Mouse (Mus musculus) brain, adult 2 months (tissue): ENCODE data around the gene Grem2.

Source experiments
- DNase-seq: peaks from one replicate; pipeline ENCODE4 v3.0.0; 2011; ENCODE audit warnings: low read depth, low spot score

The Grem2 gene

DNA sequence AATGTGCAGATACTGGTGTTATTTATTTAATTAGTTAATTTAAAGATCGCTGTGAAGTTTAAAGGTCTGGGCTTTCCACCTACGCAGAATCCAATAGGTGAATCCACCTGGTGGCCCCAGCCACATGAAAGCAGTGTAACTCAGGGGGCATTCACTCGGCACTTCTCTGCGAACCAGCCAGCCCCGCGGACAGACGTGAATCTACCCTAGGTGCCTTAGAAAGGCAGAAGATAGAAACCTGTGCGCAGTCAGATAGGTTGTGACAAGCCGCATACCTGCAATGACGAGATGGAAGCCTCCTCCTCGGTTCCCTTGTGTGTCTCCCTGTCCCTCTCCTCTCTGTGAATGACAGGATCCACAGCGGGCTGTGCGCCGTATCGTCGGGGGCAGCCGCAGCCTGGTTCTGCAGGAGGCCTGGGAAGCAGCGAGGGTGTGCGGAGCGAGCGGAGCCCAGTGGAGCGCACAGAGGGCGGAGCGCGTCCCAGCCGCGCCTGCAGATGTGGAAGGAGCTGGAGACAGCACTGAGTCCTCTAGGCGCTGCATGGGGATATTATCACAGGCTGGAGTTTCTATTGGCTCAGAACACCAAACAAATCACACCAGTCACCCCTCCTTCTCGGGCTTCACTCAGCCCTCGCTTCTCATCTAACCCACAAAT is at the start of gene Grem2:
Gene Grem2 (minus strand): TSS at position 522 of the 658 bp plus-strand sequence.
- DNase-seq, result peak; percentile 85

DNA sequence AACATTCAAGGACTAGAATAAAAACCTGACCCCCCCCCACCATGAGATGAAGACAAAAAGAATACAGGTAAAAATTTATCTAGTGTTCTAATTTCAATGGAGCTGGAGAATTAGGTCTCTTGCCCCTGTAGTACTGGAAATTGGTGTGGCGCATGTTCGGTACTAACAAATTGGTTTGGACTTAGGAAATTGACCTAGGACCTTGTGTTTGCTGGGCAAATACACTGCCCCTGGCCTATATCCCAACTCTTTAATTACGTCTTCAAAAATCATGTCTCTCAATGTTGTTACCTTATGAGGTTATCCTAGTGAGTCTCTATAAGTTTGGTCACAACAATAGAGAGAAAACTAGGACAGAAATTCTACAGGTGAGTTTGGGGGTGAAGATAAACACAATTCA is 38.2 kb upstream of the Grem2 start:
- no peak for DNase-seq

DNA sequence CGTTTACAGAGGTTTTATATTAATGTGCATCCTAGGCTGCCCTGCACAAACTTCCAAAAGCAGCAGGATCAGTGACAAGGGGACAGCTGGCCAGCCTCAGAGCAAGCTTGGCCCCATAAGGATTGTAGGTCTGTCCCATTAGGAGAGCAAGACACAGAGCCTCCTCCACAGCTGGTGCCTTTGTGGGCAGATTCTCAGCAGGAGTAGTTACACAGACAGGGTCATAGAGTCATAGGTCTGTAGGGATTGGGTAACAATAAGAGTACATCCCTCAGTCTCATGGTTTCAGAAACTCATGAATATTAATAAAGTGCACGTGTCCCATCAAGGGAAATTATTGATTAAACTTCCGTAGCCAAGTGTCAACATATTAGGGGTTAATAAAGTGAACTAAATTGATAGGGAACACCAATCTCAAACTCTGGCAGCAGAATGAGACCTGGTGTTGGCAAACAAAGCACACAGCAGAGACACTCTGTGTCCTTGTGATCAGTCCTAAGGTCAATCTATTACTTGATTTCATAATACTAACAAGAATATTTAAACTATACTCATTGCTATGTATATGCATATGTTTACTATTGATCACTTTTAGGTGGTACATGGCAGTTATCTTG is 9.5 kb upstream of the Grem2 start:
- DNase-seq, result no peak

DNA sequence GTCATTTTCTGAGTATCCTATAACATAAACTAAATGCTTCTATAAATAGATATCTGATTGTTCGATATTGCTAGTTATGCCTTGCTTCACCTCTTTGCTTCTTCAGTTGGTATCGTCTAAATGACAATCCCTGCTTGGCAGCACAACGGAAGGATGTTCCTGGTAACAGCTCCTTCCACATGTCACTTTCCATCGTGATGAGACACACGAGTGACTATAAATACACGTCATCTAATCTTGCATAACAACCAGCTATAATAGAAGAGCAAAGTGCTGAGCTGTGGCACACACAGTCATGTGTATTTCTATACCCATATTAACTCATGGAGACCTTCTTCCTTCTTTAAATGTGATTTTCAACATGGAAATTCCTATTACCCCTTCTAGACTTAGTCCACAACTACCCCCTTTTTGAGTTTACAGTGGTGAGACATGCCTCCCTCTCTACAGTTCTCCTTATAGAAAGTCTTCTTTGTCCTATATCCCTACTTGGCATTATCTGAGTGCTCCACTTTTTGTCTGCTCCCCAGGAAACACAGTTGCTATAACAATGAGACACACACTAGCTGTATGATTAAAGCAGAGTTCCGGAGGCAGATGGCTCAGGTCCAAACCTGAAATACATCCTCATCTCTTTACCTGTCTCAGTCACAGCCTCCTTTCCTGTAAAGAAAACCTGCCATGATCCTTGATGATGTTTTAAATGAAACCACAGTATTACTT is 8.0 kb upstream of the Grem2 start:
- peak; percentile 58 for DNase-seq

DNA sequence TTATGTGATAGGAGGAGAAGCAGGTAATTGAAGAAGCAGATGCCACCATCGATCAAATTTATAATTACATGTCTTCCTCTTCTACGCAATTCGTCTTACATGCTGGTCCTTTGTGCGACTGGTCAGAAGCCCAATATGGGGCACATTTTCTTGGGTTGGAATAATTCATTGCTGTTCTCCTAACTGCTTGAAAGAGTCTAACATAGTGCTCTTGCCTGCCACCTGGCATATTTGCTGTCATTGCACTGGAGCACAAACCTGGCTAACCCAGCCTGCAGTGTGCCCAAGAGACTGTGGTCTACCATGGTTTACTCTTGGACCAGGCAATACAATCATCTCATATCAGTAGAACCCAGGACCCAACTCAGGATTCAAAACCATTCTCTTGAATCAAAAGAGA is 2.7 kb downstream of the Grem2 start:
- DNase-seq, result no peak

DNA sequence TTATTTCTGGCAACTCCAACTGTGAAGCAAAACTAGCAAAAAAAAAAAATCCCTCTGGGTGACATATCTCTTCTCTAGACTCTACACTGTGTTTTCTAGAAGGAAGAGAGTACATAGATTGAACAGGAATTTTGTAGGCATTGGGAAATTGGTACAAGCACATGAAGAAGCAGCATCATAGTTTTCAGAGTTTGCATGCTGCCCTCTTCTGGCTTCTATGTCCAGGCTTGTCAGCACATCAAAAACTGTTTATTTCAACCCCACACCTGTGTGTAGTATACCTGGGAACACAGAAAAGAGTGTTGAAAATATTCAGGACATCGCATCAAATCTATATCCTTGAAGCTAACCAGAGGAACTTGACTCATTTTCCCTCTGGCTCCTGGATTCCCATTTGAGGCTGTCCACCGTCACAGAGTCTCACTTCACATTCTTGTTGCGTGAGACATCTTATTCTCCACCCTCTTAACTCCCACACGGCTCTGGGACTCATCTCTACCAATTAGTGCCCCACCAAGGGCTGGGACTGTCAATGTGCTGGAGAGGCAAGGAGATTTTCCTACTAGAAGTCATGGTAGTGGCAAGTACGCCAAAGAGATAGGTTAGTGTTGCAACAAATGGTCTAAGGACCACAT is 3.3 kb downstream of the Grem2 start:
- peak; percentile 51 for DNase-seq

DNA sequence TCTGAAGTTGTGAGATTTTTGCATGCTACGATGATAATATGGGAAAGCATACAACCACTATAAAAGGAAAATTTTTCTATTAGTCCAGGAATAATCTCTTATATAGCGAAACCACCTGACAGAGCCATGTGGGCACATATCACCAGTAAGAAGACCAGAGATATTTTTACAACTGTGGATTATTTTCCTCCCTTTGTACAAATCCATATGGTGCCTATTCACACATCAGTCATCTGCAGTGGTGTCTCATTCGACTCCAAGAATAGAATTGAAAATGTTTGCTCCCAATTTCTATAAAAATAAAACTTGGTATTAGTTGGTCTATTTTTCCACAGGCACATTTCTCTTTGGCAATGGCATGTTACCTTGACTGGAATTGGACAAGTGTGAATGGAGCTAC is 11.8 kb downstream of the Grem2 start:
- DNase-seq, result peak; percentile 50

DNA sequence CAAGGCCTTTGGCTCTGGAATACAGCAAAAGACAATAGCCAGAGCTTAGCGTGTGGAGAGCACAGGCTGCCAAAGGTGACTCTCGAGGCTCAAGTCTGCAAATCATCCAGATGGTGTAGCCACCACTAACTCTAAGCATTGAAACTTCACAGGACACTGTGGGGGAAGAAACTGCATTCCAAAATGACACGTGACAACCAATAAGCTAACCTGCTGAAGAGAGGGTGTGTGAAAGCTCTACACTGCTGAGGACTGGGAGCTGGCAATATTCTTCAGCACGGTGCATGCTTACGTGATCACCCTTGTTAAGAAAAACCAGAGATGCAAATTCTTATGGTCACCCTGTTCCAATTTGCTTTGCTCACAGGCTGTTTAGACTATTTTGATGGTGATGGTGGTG is 13.4 kb downstream of the Grem2 start:
- DNase-seq, result no peak

DNA sequence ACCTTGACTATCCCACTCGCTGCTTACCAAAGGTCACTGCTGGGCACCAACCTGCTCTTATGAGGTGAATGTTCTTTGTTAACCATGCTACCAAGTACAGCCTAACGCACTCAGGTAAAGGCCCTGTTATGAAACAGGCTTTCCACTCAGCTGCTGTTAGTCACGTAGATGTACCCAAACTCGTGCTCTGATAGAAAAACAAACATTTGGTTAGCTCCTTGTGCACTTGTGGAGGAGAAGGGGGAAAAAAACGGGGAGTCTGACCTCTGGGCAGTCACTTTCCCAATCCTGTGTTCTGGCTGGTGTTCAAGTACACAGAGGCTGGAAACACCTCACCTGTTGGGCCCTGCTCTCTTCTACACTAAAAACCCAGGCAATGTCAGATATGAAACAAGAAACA is 14.0 kb downstream of the Grem2 start:
- no peak for DNase-seq

DNA sequence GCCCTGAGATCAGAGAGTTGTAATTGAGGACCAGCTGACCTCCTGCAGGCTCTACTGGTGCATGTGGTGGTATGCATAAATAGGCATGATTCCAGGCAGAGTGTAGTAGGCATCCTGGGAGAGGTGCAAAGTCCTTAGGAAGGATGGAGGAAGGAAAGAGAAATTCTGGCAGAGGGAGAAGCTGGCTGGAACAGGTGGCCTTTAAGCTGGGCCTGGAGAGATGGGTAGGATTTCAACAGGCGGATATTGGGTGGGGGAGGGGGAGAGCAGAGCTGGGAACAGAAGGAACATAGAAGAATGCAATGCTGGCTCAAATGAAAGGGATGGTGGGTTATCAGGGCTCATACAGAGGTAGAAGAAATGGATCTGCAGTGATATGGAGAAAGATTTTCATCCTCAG is 18.9 kb downstream of the Grem2 start:
- no peak for DNase-seq

DNA sequence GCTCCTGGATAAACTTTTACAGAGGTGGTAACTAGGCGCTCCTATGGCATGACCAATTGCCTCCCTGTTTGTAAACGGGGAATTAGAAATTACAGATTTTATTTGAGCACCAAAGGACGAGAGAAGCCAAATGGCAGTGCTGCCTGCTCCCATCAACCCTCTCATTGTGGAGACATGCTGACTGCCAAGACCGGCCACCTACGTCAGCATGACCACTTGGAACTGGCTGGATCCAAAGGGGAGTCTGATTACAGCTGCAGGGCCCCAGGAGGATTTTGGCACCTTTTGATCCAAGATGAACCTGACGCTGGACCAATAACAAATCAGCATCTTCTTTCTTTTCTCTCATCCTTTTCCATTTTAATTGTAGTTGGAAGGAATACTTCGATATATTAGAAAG is 29.1 kb downstream of the Grem2 start:
- DNase-seq, result no peak

DNA sequence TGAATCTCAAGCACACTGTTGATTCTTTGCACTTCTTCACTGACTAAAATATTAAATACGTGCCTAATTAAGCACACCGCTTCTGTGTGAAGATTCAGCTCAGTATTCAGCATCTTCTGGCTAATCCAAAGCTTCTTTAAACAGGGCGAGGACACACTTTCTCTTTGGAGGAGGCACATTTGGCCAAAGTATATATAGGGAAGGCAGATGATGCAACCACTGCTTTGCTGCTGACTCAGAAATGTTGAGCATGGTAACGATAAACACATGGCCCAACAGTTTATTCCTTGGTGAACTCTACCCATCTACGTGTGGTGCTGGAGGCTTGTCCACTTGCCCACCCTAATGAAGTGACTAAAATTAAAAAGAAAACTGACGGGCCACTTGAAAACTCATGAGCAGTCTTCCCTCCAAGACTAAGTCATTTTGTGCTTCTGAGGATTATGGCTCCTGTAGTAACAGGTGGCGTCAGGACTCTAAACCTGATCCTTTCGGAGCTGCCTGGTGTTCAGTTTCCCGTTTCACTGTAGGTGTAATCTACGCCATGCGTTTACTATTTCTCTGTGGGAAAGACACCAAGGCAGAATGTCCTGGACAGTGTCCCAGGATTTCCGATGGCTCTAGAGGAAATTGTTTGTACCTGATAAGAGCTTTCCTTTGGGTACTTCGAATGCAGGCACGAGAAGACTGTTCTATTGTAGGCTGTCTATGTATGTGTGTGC is 32.8 kb downstream of the Grem2 start:
- no peak for DNase-seq

DNA sequence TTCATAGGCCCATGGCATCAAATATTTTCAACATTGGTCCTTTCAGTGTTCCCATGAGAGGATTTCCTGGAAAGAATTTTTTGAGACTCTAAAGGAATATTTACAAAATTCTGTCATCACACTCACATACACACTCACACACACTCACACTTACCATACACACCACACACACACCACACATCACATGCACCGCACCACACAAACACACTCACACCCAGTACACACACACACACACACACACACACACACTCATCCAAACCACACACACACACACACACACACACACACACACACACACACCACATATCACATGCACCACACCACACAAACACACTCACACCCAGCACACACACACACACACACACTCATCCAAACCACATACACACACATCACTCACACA is 33.5 kb downstream of the Grem2 start:
- no peak for DNase-seq

DNA sequence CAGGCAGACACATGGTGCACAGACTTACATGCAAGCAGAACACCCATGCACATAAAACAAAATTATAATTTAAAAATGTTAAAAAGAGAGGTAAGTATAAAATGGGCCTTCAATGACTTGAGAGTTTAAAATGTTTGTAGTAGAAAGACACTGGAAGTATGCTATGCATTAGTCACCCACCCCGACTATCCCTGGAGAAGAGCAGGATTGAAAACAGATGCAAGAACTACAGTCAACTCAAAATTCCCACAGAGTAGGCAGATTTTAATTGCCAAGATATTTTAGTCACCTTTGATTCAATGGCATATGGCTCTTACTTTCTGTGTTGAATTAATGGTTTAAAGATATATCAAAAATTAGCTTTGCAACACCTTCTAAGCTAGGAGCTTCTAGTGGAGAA is 39.1 kb downstream of the Grem2 start:
- DNase-seq, result peak; percentile 56

DNA sequence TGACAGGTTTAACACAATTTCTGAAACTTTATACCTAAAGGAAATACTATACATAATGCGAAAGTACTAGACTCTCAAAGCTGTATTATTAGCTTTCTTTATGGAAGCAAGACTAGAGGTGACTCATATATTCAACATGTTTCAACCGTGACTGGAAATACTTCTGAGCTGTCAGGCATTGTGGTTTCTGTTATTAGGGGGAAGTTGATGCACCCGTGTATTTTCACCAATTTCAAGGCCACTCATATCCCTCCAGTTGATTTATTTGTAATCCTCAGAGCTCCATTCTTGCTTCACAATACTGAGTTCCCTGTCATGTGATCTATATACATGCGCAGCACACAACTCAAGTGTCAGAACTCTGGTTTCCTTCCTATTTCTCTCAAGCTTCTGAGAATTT is 46.4 kb downstream of the Grem2 start:
- no peak for DNase-seq

DNA sequence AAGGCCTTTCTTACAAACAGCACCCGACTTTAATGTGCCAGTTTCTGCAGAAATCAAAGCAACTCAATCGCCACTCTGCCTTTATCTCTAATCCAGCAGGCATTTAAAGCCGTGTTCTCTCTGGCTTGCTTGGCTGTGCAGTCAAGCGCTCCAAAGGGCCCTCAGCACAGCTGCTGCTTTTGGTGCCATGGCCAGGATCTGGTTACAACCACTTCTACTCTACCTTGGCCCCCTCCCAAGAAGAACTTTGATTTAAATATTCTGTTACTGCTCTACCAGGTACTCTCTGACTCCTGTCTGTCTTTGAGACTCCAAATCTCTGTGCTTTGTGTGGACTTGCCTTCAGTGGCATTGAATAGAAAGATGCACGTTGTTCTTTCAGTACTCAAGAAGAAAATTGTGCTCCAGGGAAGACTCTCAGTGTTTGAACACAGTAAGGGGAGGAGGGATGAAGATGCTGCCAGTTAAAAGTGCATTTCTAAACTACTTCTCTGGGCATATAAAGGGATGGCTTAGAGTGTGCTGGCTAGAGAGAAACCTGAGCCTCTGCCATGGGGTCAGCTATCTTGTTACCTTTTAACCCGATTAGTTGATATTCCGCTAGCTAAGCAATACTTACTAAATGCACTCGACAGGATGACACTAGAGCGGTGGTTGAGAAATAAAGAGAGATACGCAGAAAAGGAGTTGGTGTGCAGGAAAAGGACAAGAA is 61.1 kb downstream of the Grem2 start:
- no peak for DNase-seq

DNA sequence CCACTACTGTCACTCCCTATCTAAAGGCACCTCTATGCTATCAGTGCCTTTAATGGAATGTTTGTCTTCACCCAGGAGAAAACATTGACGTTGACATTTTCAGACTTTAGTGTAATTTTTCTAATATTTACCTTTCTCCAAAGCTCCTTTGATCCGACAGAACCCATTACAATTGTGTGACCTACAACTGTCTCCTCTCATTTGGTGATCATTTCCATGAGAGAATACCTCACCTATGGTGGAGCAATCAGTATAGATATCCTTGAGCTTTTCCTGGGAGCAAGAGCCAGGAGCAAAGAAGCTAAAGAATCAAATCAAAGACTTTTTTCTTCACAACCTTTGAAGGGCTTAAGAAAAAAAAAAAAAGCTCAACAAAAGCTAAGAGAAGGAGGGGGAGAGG is 65.4 kb downstream of the Grem2 start:
- DNase-seq, result no peak

DNA sequence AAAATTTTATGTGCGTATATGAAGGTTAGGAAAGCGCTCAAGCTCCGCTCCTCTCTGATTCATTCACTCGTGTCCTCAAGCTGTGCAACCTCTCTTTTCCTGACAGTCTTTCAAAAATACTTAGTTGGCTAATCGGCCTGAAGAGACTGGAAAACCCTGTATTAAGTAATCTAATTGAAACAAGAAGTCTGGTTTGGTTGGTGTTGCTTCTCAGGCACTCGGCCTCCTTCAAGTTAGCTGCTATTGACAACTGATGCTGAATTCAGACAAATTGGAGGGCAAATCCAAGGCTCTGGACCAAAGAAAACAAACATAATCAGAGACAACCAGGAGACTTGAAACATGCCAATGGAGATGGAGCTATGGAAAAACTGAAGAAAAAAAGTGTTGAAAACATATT is 76.8 kb downstream of the Grem2 start:
- no peak for DNase-seq

DNA sequence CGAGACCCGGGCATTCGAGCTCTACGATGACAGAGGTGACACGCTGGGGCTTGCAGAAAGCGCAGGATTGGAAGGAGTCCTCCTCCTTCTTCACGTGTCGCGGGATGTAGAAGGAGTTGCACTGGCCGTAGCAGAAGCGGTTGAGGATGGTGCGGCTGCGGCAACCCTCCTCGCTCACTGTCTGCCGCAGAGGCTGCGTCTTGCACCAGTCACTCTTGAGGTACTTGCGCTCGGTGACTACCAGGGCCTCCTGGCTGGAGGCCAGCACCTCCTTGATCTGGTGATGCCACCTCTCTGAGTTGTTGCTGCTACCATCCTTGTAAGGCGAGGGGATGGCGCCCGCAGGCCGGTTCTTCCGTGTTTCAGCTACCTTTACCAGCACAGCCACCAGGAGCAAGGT is 84.8 kb downstream of the Grem2 start:
- DNase-seq, result no peak

DNA sequence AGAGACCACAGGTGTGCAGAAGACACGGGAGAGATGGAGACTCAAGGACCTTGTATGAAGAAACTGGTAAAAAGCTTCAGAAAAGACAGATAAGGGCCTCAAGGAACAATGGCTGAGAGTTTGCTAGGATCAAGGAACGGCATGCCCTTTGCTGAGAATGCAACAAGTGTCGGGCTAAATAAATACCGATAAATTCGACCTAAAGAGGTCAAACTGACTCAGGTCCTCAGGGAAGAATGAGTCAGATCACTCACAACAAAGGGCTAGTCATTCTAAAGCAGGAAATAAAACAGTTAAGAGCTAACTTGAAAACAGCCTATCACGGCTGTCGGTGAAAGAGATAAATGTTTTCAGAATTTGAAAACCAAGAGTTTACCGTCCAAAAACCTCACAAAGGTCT is 95.1 kb downstream of the Grem2 start:
- no peak for DNase-seq

DNA sequence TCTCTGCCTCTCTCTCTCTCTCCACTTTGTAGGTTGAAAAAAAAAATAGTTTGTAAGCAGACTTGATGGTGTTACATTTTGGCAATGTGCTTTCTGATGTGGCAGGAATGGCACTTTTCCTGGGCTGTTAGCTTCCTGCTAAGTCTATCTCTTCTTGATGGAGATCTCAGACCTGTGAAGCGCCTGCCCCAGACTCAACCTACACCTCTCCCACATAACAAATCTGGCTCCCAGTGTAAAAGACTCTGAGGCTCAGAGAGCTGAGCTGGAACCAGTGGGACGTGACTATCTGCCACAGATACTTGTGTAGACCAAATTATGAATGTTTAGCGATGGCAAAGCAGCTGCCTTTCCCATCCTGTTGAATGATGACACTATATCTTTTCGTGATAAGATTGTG is 109.8 kb downstream of the Grem2 start:
- DNase-seq, result peak; percentile 77
